Mouse (Mus musculus): ENCODE measurements around the gene Tbccd1.

Tbccd1 gene

GRCm38 (mm10) chr16:22857431-22858113 is at the start of gene Tbccd1, which contains the start of gene Dnajb11:
Tbccd1 (minus strand) TSS chr16:22857669.
Dnajb11 (plus strand) TSS chr16:22857845.
- DNase-seq = peak; percentile 100

GRCm38 (mm10) chr16:22901326-22901725 is 43.9 kb upstream of the Tbccd1 start:
- DNase-seq = no peak

- no peak for DNase-seq
These were observed 42.5 kb upstream of the Tbccd1 start for GRCm38 (mm10) chr16:22899866-22900570.

DNA sequence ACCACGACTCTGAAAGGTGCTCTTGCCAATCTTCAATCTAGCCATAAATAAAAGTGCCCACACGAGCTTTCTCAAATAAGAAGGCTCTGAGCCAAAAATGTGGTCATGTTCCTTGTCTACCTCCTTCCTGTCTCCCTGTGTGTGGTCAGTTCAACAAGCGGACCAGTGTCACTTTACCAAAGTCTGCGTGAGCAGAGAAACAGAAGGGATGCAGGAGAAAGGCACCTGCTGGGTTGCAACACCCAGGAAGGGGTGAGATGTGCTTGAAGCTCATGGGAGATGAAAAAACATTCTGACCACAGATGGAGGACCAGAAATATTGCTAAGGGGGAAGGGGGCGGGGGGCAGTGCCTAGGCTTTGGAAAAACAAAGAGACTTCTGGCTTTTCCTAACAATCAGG is 41.9 kb upstream of the Tbccd1 start:
- DNase-seq = no peak

- DNase-seq = no peak
These were observed 39.1 kb upstream of the Tbccd1 start for GRCm38 (mm10) chr16:22896618-22897017.

- DNase-seq = no peak
These were observed 36.6 kb upstream of the Tbccd1 start for GRCm38 (mm10) chr16:22894095-22894494.

- DNase-seq = no peak
These were observed 34.3 kb upstream of the Tbccd1 start for GRCm38 (mm10) chr16:22891733-22892154.

GRCm38 (mm10) chr16:22890683-22891510 is 33.4 kb upstream of the Tbccd1 start, which contains the start of gene Ahsg:
Ahsg (plus strand) TSS chr16:22891277.
- DNase-seq = no peak

DNA sequence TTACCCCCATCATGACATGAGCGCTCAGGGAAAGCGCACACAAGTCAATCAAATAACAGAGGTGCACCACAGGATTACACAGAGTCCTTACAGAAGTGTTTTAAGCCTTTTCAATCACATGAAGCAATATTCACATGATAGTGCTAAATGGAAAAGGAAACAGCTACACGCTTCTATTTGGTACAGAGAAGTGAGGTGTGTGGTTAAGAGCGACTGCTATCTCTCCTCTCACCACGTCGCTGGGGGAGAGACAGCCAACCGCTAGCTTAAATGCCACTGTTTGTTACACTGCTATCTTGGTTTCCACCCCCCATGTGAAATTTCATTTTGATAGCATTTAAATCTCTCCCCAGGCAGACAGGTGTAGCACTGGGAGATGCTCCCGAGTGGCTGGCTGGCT is 32.2 kb upstream of the Tbccd1 start:
- DNase-seq = no peak

- no peak for DNase-seq
These were observed 31.4 kb upstream of the Tbccd1 start for GRCm38 (mm10) chr16:22888835-22889234.

GRCm38 (mm10) chr16:22886726-22887125 is 29.3 kb upstream of the Tbccd1 start:
- no peak for DNase-seq

DNA sequence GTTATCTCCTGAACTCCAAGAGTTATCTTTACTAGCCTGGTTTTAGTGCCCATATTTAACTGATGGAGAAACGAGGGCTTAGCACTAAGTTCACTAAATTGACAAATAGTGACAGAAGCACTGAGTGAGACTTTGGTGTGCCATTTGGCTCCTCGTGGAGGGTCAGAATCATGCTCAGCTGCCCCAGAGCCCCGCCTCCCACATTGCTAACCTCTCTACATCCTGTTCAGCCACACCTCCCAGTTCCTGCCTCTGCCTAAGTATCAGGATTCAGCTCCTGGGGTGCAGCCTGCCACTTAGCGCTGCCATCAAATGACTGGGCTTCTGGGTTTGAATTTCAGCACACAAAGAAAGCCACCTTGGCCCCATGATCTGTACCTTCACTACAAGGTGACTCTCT is 27.9 kb upstream of the Tbccd1 start:
- DNase-seq = no peak

- no peak for DNase-seq
These were observed 26.0 kb upstream of the Tbccd1 start for GRCm38 (mm10) chr16:22883441-22883840.

GRCm38 (mm10) chr16:22881487-22881886 is 24.0 kb upstream of the Tbccd1 start:
- peak; percentile 5 for DNase-seq

GRCm38 (mm10) chr16:22880900-22881299 is 23.4 kb upstream of the Tbccd1 start:
- DNase-seq = no peak

DNA sequence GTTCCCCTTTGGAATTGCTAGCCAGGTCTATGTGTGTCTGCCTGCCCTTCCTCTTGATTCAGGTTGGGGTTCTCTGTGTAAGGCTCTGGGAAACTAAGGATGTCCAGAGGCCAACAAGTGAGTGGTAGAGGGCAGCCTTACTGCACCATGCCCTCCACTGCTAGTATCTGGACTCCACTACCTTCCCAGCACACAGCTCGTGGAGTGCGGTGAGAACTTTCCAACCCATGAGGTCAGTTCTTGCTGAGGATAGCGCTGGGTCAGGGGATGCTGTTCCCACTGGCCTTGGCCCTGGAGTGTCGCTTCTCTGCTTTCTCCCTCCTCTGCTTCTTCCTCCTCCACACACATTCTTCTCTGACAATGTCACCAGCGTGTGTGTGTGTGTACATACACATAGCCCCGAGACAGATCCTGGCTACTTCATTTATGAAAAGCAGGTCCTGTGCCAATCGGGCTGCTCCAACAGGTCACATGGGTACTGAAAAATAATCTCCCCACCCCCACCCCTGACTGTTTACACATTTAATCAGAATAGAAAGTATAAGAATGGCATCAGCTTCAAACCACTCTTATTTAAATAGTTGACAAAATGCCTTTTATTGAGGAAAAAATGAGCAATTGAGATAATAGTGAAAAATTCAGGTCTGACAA is 22.6 kb upstream of the Tbccd1 start:
- no peak for DNase-seq

GRCm38 (mm10) chr16:22878716-22879115 is 21.2 kb upstream of the Tbccd1 start:
- DNase-seq = no peak

DNA sequence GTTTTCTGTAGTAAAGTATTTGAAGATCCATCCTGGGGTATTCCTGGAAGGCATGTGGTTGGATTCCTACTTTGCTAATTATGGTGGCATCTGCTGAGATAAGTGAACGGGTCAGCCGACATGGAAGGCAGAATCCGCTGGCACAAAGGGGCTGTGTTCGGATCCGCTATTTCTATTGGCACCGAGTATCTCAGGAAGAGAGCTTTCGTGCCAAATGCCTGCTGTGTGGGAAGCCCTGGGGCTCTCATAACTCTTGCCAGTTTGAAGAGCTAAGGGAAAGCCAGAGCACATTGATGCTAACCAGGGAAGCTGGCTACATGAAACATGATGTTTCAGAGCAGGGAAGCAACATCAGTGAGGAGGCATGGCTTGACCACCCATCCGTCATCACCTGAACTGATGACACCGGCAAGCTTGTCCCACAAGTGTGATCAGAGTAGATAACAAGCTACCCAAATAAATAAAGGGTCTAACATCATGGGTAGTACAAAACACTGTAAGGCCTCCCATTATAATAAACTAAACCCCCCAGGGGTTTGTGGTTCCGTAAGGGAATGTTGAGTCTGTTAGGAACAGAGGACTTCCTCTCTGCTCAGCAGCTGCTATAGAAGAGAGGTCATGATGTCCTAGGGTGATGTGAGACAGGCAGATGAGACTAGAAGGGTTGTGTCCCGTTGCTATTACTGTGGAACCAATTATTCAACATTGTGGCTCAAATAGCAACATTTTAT is 20.4 kb upstream of the Tbccd1 start:
- no peak for DNase-seq

GRCm38 (mm10) chr16:22876218-22877043 is 19.0 kb upstream of the Tbccd1 start:
- DNase-seq = no peak

GRCm38 (mm10) chr16:22873369-22873768 is 15.9 kb upstream of the Tbccd1 start:
- DNase-seq = no peak

DNA sequence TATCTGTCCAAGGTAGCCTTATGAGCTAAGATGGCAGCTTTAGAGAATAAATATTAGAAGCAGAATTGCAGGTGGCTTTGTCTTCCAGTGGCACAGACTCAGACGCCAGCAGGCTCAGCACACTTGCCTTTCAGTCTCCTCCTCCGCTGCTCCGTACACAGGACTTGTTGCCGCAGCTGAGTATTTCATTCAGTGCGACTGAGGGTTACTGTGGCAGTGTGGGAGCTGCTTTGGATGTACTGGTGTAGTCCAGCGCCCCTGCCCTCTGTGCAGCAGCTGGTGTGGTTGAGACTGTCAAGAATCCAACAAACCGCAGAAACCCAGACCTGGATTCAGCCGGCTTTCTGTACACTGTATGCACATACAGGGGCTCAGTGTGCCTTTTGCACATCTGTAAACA is 14.9 kb upstream of the Tbccd1 start:
- no peak for DNase-seq
